Mouse (Mus musculus): ENCODE data around the gene Cyp2g1.
"Not testable (repeated sequence)": the region's sequence is repeated elsewhere in the genome, so short reads cannot be mapped to it uniquely, and the experiment has no call there.

The Cyp2g1 gene

GRCm38 (mm10) chr7:26808592-26808991 lies at the start of gene Cyp2g1:
Gene Cyp2g1, plus strand, starts transcription at chr7:26808892.
- DNase-seq (ENCODE audit: low spot score) = no peak

- DNase-seq (ENCODE audit: low spot score) = no peak
Measured at GRCm38 (mm10) chr7:26767084-26767483, 41.6 kb upstream of the Cyp2g1 start.

DNA sequence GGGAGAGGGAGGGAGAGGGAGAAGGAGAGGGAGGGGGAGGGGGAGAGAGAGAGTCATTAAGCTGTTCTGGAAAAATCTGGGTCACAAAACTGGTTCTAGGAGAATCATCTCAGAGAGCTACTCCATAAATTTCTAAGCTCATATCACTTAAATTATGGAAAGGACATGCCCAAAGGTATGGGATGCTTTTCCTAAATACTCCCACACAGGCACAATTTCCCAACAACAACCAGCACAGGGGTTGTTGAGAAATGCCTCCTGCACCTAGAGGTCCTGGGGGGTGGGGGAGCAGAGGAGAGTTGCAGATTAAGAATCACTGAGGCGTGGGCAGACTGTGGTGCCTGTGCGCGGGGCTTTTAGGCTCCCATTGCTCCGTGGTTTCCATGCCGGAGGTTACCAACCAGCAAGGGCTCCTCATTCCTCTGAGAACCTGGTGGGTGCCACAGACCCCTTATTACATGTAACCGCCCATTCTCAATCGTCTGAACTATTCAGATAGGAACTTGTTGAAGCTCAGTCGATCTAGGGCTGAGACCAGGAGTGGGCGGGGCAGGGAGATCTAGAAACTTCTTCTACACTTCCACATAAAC lies 38.7 kb upstream of the Cyp2g1 start:
- DNase-seq (ENCODE audit: low spot score) = no peak

DNA sequence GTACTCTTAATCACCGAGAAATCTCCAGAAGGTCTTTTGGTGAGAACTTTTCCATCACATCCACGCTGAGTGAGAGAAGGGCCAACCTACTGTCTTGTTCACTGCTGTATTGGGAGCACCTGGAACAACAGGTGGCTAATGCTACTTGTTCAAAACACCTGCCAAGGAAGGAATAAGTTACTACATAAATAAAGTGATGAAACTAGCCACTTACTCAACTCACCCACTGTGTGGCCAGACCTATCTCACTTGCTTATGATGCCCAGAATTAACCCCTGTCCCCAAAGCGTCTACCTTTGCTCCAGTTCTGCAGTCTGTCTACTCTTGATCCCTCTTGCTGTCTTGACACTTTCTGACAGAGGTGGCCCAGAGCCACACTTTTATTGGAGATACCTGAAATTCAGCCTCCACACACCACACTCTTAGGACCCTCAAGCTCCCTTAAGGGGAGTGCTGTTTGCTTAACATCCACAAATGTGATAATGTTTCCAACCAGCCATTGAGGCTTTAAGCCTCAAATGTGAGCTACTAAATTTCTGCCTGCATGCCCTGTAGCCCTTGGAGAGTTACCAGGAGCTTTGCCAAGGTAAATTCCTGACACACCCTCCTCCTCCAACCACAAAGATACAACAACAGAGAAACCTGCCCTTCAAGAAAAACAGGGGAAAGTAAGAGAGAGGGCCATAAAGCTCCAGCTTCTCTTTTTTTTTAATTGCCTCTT lies 35.7 kb upstream of the Cyp2g1 start:
- no peak for DNase-seq (ENCODE audit: low spot score)

- DNase-seq (ENCODE audit: low spot score) = peak; percentile 19
Measured at GRCm38 (mm10) chr7:26775866-26776265, 32.8 kb upstream of the Cyp2g1 start.

DNA sequence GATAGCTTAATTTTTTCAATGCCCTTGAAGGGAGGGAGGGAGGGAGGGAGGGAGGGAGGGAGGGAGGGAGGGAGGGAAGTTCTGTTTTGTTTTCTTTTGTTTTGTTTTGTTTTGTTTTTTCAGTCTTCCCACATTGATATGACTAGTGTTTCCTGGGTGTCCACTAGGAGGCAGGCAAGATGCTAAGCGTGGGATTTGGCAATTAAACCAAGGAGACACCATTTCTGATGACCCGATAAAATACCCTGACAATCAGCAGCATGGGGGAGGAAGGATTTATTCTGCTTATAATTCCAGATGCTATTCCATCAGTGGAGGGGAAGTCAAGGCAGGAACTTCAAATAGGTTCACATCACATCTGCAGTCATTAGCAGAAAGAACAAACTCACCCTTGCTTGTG lies 30.9 kb upstream of the Cyp2g1 start:
- DNase-seq (ENCODE audit: low spot score) = no peak

DNA sequence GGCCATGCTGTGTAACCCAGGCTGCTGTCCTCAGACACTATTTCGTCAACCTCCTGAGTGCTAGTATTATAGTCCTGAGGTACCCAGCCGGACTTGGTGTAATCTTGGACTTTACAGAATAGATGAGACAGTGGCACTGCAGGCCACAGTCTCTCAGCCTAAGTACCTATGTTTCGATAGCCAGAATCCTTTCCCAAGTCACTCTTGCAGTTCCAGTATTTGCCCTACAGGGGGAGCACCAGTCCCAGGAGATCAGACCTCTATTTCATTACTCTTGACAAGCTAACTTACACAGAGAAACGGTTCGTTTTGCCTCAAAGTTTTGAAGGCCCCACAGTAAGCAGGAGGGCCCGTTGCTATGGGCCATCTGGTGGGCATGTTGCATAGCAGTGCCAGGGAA lies 30.2 kb upstream of the Cyp2g1 start:
- DNase-seq (ENCODE audit: low spot score) = peak; percentile 69

DNA sequence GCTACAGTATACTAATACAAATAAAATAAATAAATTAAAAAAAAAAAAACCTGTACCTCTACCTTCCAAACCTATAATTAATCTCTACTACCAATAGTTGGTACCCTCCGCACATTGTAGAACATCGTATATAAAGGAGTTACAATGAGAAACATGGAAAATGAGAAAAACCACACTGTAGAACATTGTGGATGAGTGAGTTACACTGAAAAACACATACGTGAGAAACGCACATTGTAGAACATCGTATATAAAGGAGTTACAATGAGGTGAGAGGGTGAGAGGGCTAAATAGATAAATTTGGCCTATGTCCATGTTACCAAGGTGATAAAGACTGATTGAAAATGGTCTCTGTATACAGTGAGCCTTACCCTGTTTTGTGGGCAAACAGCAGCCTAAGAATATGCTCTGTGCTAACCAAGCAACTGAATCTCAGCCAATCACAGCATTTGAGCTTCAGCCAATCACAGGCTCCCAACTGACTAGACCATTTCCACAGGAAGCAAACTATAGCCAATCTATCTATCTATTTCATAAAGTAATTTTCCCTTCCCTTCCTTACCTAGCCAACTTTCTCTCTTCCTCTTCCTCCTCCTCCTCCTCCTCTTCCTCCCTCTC lies 28.8 kb upstream of the Cyp2g1 start:
- DNase-seq (ENCODE audit: low spot score) = no peak

GRCm38 (mm10) chr7:26780510-26780909 lies 28.2 kb upstream of the Cyp2g1 start:
- DNase-seq (ENCODE audit: low spot score) = peak; percentile 59

GRCm38 (mm10) chr7:26780998-26781766 lies 27.5 kb upstream of the Cyp2g1 start:
- DNase-seq (ENCODE audit: low spot score) = no peak

DNA sequence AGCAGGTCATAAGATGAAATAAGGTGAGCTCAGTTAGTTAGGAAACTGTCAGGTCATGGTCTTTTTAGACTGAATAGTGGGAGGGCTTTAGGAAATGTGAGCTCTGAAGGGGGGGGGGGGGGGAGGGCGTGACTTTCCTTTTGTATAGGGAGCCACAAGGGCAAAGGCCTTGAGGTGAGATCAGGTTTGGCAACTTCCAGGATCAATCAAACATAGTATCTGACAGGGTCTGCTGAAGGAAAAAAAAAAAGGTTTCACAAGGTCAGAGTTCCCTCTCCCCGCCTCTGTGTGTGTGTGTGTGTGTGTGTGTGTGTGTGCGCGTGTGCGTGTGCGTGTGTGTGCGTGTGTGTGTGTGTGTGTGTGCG lies 26.9 kb upstream of the Cyp2g1 start:
- no peak for DNase-seq (ENCODE audit: low spot score)

DNA sequence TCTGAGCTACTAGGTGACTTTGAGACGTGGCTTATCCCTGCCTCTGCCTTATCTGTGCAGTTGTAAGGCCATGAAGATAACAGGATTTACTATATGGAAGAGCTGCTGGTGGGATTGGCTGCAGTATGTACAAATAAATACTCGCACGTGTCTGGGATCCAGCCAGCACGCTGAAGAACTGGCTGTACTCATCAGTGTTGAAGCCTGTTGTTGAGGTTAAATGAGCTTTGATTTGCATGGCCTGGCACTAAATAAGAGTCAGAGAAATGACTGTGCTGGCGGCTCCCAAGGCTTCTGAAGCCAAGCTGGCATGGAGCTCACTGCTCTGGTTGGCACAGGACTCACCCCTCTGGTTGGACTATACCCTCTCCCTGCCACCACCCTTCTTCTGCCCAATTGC lies 25.5 kb upstream of the Cyp2g1 start:
- no peak for DNase-seq (ENCODE audit: low spot score)

DNA sequence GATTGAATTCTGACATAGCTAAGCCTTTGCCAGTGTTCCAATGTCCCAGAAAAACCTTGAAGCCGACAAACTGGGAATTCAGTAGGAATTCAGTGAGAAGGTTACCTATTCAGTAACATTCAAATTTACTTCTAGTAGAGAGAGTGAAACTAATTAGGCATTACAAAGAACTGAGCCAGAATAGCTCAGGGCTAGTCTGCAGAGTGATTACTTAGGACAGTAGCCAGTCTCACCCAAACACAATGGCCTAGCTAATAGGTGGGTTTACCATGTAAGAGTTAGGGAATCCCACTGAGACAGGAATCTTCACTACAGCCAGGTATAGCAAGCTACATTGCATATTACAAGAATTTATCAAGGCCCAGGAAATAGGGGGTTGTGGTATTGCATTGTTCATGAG lies 22.7 kb upstream of the Cyp2g1 start:
- DNase-seq (ENCODE audit: low spot score) = not testable (repeated sequence)

DNA sequence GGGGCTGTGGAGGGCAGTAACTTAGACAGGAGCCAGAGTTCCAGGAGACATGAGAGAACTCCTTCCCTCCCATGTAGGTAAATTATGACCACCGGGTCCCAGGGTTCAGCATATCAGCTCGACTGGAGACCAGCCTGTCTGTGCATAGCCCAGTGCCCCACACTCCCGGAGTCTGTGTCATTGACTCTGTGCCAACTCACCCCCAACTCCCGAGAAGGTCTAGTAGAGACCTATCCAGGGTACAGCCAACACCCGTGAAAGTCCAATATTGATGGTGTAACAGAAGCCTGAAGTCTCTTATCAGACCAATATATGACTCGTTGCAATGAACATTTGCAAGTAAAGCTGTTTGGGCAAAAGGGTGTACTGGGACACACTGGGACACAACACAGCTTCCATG lies 18.7 kb upstream of the Cyp2g1 start:
- DNase-seq (ENCODE audit: low spot score) = no peak

GRCm38 (mm10) chr7:26800104-26800503 lies 8.6 kb upstream of the Cyp2g1 start:
- no peak for DNase-seq (ENCODE audit: low spot score)

- no peak for DNase-seq (ENCODE audit: low spot score)
Measured at GRCm38 (mm10) chr7:26800996-26801395, 7.7 kb upstream of the Cyp2g1 start.

- DNase-seq (ENCODE audit: low spot score) = not testable (repeated sequence)
Measured at GRCm38 (mm10) chr7:26831556-26832292, 23.0 kb downstream of the Cyp2g1 start.

DNA sequence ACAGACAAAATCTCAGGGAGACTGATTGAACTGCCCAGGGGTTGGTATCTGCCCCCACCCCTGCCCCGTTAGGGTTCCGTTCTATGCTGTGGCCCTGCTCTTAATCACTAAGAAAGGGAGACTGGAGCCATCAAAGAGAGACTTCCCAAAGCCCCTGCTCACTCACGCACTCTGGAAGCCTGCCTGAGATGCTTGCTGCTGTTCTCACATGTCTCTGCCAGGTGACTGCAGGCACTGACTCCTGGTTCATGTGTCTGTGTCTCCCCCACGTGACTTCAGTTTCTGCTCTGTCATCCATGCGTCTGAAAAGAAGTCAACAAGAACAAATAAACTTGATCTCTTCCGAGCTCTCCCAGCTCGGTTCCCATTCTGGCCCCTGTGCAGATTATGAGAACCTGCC lies 24.0 kb downstream of the Cyp2g1 start:
- not testable (repeated sequence) for DNase-seq (ENCODE audit: low spot score)

DNA sequence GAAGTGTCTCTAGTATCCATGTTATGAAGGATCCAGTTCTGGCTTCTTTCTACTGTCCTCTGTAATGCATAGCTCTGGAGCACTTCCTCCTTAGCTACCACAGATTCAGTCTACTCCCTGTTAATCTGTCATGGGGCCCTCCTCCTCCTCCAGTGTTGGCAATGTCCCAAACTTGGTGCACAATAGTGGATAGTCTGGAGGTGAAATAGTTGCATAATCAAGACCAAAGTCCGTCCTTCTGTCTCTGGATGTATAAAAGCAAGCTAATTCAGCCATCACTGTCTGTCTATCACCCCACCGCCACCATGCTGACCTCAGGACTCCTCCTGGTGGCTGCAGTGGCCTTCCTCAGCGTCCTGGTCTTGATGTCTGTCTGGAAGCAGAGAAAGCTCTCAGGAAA lies 26.4 kb downstream of the Cyp2g1 start, which contains the start of gene Cyp2a5:
TSS of gene Cyp2a5 (plus strand) at position 247 of the 400 bp plus-strand sequence.
- DNase-seq (ENCODE audit: low spot score) = not testable (repeated sequence)

- not testable (repeated sequence) for DNase-seq (ENCODE audit: low spot score)
Measured at GRCm38 (mm10) chr7:26843400-26843799, 34.7 kb downstream of the Cyp2g1 start.

DNA sequence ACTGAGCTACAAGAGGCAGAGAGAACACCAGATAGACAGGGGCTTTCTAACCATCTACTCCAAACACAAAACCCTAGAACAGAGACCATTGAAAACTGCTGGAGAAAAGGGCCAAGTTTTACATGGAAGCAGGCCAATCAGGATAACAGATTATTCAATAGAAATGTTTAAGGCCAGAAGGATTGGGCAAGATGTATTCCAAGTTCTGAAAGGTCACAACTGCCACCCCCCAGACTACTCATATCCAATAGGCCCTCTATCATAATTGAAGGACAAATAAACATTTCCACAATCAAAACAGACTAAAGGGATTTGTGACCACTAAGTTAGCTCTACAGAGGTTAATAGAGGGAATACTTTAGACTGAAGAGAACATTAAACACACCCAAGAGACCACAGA lies 41.4 kb downstream of the Cyp2g1 start:
- not testable (repeated sequence) for DNase-seq (ENCODE audit: low spot score)

All from retina, embryonic 14.5 days (tissue).